Mouse (Mus musculus) spleen, adult 2 months (tissue): Measurements from ENCODE around the gene Dgki.

ENCODE experiments used
- CTCF ChIP-seq: fragments of 200-500 bp; IDR thresholded peaks from 2 replicates; pipeline ENCODE4 v1.5.1; 2011; ENCODE audit warnings: mild to moderate bottlenecking, inconsistent platforms; ENCODE audit not compliant: insufficient read depth, insufficient read length, insufficient replicate concordance; ENCODE audit errors: extremely low read depth
- POLR2A ChIP-seq: fragments of 200-500 bp; IDR thresholded peaks from 2 replicates; pipeline ENCODE4 v1.6.1; 2011; ENCODE audit warnings: low read depth, low read length, inconsistent platforms

DNA sequence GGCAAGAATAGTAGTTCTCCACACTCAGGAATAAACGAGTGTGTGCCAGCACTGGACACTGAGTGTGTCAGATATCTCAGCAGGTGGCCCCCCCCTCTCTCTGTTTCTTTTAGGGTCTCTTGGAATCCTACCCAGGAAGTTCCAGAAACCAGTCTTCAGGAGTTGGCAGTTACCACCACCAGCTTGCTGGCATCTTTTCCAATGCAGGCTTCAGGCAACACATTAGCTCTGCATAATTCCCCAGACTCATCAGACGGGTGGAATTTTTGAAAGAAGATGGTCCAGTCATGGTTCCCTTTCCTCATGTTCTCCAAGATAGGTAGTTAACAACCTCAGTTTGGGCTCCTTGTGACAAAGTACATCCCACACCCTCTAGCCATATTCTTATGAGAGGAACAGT lies 149.5 kb downstream of the Dgki start:
- no peak for TF ChIP-seq POLR2A
- TF ChIP-seq CTCF = no peak
